Mouse (Mus musculus) spleen, postnatal 10 days (tissue): ENCODE data around the gene Bpifb9a.
"Not testable (repeated sequence)": the region's sequence is repeated elsewhere in the genome, so short reads cannot be mapped to it uniquely, and the experiment has no call there.

Experiments used
- DNase-seq, 2 experiments: peaks; one replicate each; pipeline ENCODE4 v3.0.0; 2021 to 2022; ENCODE audit warnings: low spot score in 2 of 2

Gene Bpifb9a

DNA sequence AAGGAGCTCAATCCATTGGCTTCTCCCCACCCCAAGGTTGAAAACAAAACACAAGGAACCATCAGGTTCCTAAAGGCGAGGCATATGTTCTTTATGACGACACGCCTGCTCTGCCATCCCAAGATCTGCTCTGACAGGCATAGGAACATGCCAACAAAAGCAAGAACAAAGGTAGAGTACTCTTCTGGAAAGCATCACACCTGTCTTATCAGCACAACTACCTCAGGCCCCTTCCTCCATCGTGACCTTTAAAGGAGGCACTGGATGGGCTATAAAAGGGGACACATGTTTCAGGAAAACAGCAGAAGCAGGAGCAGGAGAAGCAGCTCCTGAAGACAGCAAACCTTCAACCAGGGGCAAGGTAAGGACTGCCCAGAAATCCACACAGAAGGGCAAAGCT, 49.3 kb downstream of the Bpifb9a start, which contains the start of gene Bpifb9b:
Gene Bpifb9b (plus strand): TSS at position 301 of the 400 bp plus-strand sequence.
- DNase-seq, result not testable (repeated sequence)

DNA sequence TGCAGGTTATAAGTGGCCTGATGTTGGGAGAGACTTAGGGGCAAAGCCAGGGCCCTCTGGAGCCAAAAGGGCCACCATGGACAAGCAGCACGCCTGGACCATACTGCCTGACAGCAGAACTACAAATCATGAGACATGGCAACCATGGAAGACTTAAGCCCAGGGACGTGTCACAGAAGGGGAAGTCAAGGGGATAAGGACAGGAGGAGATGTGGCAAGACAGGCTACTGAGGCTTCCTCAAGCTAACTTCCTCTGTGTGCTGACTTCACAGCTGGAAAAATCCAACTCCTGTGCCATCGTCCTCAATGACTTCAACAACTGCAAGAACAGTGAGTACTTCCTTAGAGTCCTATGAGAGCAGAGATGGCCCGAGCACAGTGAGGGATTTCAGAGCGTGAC, 56.1 kb downstream of the Bpifb9a start:
- DNase-seq, result not testable (repeated sequence)
